Comparison of ENCODE assay signal across 8 mouse cellular contexts in the genomic region with DNA sequence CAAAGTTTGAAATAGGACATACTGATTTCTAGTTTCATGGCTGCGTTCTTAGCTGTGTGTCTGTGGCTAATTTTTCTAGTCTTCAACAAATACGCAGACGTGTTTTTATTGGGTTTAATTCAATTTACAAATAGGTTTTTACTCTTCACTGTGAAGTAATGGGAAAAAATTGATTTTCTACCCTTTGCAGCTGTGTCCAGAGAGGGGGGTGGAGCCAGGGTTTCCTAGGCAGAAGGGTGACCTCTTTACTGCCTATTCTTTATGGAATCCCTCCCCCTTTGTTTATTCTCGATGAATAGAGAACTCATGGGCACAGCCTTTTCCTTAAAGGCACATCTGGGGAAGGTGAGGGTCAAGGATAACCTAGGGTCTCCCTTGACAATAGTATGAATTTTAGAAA.
DNase-seq lines count a peak whose midpoint lies in the region; ATAC-seq and TF ChIP-seq lines count a peak whose summit lies in the region.

No protein-coding gene starts in this region.

- H3K27me3 ChIP-seq in kidney, postnatal 0 days (ENCODE audit: insufficient read depth, low read length) = no peaks in the 10 kb centered on the region
- no peaks in the 10 kb centered on the region for H3K27me3 ChIP-seq in forebrain, embryonic 14.5 days (replicated peaks; ENCODE audit: control insufficient read depth, insufficient read depth, low read length)
- H3K27me3 ChIP-seq in limb, embryonic 14.5 days (ENCODE audit: control insufficient read depth, insufficient read depth, low read length) = no peaks in the 10 kb centered on the region
- H3K27me3 ChIP-seq in neural tube, embryonic 15.5 days (replicated peaks) = peaks cover 3% of the 10 kb centered on the region; the same call in 1 of the 2 replicates

- H3K36me3 ChIP-seq in kidney, postnatal 0 days (ENCODE audit: insufficient read depth, low read length) = no peaks in the 10 kb centered on the region
- H3K36me3 ChIP-seq in forebrain, embryonic 14.5 days (ENCODE audit: control insufficient read depth, insufficient read depth, low read length) = no peaks in the 10 kb centered on the region
- no peaks in the 10 kb centered on the region for H3K36me3 ChIP-seq in limb, embryonic 14.5 days (ENCODE audit: control insufficient read depth, insufficient read depth, low read length)
- no peaks in the 10 kb centered on the region for H3K36me3 ChIP-seq in neural tube, embryonic 15.5 days

- peak overlapping the region; percentile 59; the same call in 1 of the 2 replicates for H3K4me2 ChIP-seq in kidney, postnatal 0 days (ENCODE audit: low read length)
- H3K4me2 ChIP-seq in forebrain, embryonic 14.5 days (ENCODE audit: low read length) = peak overlapping the region; percentile 43
- peak overlapping the region; percentile 51 for H3K4me2 ChIP-seq in limb, embryonic 14.5 days (replicated peaks; ENCODE audit: low read depth, low read length, severe bottlenecking)
- peak overlapping the region; percentile 59 for H3K4me2 ChIP-seq in neural tube, embryonic 15.5 days

- 46% methylated on average over 4 of the region's 4 CpGs for WGBS in kidney, postnatal 0 days
- 60% methylated on average over 4 of the region's 4 CpGs for WGBS in forebrain, embryonic 14.5 days
- 45% methylated on average over 4 of the region's 4 CpGs for WGBS in limb, embryonic 14.5 days
- 27% methylated on average over 4 of the region's 4 CpGs for WGBS in neural tube, embryonic 15.5 days

- no peak overlapping the region for H3K9ac ChIP-seq in kidney, postnatal 0 days (ENCODE audit: low read depth, low read length)
- peak overlapping the region; percentile 52; the same call in 1 of the 2 replicates for H3K9ac ChIP-seq in forebrain, embryonic 14.5 days (ENCODE audit: low read length)
- no peak overlapping the region for H3K9ac ChIP-seq in limb, embryonic 14.5 days (ENCODE audit: low read depth, low read length, severe bottlenecking)
- no peak overlapping the region for H3K9ac ChIP-seq in neural tube, embryonic 15.5 days (replicated peaks)

- no peaks in the 10 kb centered on the region for H3K9me3 ChIP-seq in kidney, postnatal 0 days (replicated peaks; ENCODE audit: low read length)
- no peaks in the 10 kb centered on the region for H3K9me3 ChIP-seq in forebrain, embryonic 14.5 days (replicated peaks; ENCODE audit: control insufficient read depth, low read length)
- H3K9me3 ChIP-seq in limb, embryonic 14.5 days (ENCODE audit: control insufficient read depth, low read length) = no peaks in the 10 kb centered on the region
- H3K9me3 ChIP-seq in neural tube, embryonic 15.5 days (replicated peaks) = no peaks in the 10 kb centered on the region

- no peak for TF ChIP-seq POLR2A in limb, embryonic 14.5 days (IDR thresholded peaks at IDR 0.05; ENCODE audit: borderline replicate concordance, extremely low read depth, insufficient read depth, insufficient read length)

- no peak overlapping the region for H3K4me3 ChIP-seq in kidney, postnatal 0 days (replicated peaks; ENCODE audit: low read depth, low read length)
- H3K4me3 ChIP-seq in forebrain, embryonic 14.5 days (ENCODE audit: low read depth, low read length) = no peak overlapping the region
- H3K4me3 ChIP-seq in limb, embryonic 14.5 days (replicated peaks; ENCODE audit: low read length) = peak overlapping the region; percentile 32; the same call in 1 of the 2 replicates
- peak overlapping the region; percentile 33; the same call in 1 of the 2 replicates for H3K4me3 ChIP-seq in neural tube, embryonic 15.5 days (replicated peaks)

- TF ChIP-seq CTCF in kidney, postnatal 0 days (IDR thresholded peaks at IDR 0.05; ENCODE audit: low read depth) = no peak

- H3K27ac ChIP-seq in kidney, postnatal 0 days = no peak overlapping the region
- H3K27ac ChIP-seq in forebrain, embryonic 14.5 days (ENCODE audit: low read depth, low read length) = no peak overlapping the region
- H3K27ac ChIP-seq in limb, embryonic 14.5 days (replicated peaks; ENCODE audit: low read depth, low read length) = no peak overlapping the region
- no peak overlapping the region for H3K27ac ChIP-seq in neural tube, embryonic 15.5 days (replicated peaks)

- H3K4me1 ChIP-seq in kidney, postnatal 0 days (replicated peaks; ENCODE audit: insufficient read depth, low read length) = 0 out of 2 replicates have a peak, but pooled peaks cover 2% of the 10 kb centered on the region
- H3K4me1 ChIP-seq in forebrain, embryonic 14.5 days (ENCODE audit: control insufficient read depth, insufficient read depth, low read length) = 0 out of 2 replicates have a peak, but pooled peaks cover 4% of the 10 kb centered on the region
- H3K4me1 ChIP-seq in limb, embryonic 14.5 days (ENCODE audit: control insufficient read depth, insufficient read depth, low read length) = 0 out of 2 replicates have a peak, but pooled peaks cover 6% of the 10 kb centered on the region
- H3K4me1 ChIP-seq in neural tube, embryonic 15.5 days = peaks cover 15% of the 10 kb centered on the region

- DNase-seq in kidney, postnatal 0 days (ENCODE audit: low spot score) = no peak
- DNase-seq in kidney, postnatal 14 days = no peak
- DNase-seq in forebrain, embryonic 14.5 days (ENCODE audit: low spot score) = no peak
- no peak for DNase-seq in limb, embryonic 14.5 days (ENCODE audit: low spot score)
- no peak for DNase-seq in urinary bladder, postnatal 25 days (ENCODE audit: low spot score)
- DNase-seq in layer of hippocampus, adult 8-10 months (ENCODE audit: low spot score in 2 of 2) = no peak
- no peak for DNase-seq in left cerebral cortex, postnatal 10 days (ENCODE audit: extremely low spot score in 1 of 2, low spot score in 2 of 2)

- ATAC-seq in kidney, postnatal 0 days (replicated peaks; ENCODE audit: low FRiP score, low read depth) = no peak; the same call in 1 of the 2 replicates
- no peak for ATAC-seq in forebrain, embryonic 14.5 days
- peak; percentile 28; the same call in 1 of the 2 replicates for ATAC-seq in limb, embryonic 14.5 days (ENCODE audit: low FRiP score, low read depth)
- ATAC-seq in neural tube, embryonic 15.5 days (ENCODE audit: low FRiP score) = peak; percentile 12; the same call in 1 of the 2 replicates

- intact Hi-C loops in left cerebral cortex, postnatal 10 days (cut with DNase I) = no loop called here

Comparison
In these comparisons a context has a peak if more than half of its experiments do, and no peak if none do; other contexts are left out.
1. ATAC-seq: peak in limb, embryonic 14.5 days (single experiment) and neural tube, embryonic 15.5 days (single experiment); none in kidney, postnatal 0 days (single experiment) and forebrain, embryonic 14.5 days (single experiment).
2. H3K4me3 ChIP-seq: peak in limb, embryonic 14.5 days (single experiment) and neural tube, embryonic 15.5 days (single experiment); none in kidney, postnatal 0 days (single experiment) and forebrain, embryonic 14.5 days (single experiment).
3. Peak in every context shown above with its lines, with median percentiles within 50 percentile points of each other: H3K4me2 ChIP-seq.